Mouse (Mus musculus) left cerebral cortex, postnatal 25 days (tissue): ENCODE measurements around the gene Itga2b. TPM values are rescaled to one million over a fixed set of nuclear protein-coding genes. Genes with fewer than 3 reads are reported as not detected.
A peak's percentile ranks its signal among the peaks of the same experiment; 100 is the strongest.

ENCODE experiments used
- DNase-seq, 2 experiments: peaks; one replicate each; pipeline ENCODE4 v3.0.0; 2022; ENCODE audit warnings: low spot score in 2 of 2, mixed read lengths in 1 of 2
- intact Hi-C: fragments of 180-260 bp; cut with DNase I; formaldehyde crosslinking; loops from one replicate; pipeline ENCODE4 v1.15.1; 2025
- total RNA-seq, 2 experiments: library from RNA; stranded (reverse); gene quantifications; 2 replicates each; pipeline ENCODE4 v1.2.3; 2021

Itga2b gene
- total RNA-seq, 2 experiments from 2014 or later: 2.2 to 3.5 TPM

- intact Hi-C loops: loop anchor here (5.0 kb wide), 1 partner anchor 41 kb away; no protein-coding TSS in a partner anchor
- DNase-seq: peak; percentile 80
Measured at GRCm38 (mm10) chr11:102438212-102439092, 31.5 kb downstream of the Itga2b start.

GRCm38 (mm10) chr11:102437120-102438061, 32.5 kb downstream of the Itga2b start:
- intact Hi-C loops: loop anchor here (5.0 kb wide), 1 partner anchor 40 kb away; no protein-coding TSS in a partner anchor
- DNase-seq: peak; percentile 80 to 81

GRCm38 (mm10) chr11:102436471-102436790, 33.5 kb downstream of the Itga2b start:
- peak in 1 of 2 experiments; percentile 24 for DNase-seq
- intact Hi-C loops: loop anchor here (5.0 kb wide), 1 partner anchor 39 kb away; no protein-coding TSS in a partner anchor

GRCm38 (mm10) chr11:102435754-102436470, 34.0 kb downstream of the Itga2b start:
- intact Hi-C loops: loop anchor here (5.0 kb wide), 1 partner anchor 39 kb away; no protein-coding TSS in a partner anchor
- DNase-seq: no peak

- DNase-seq: no peak
- intact Hi-C loops: loop anchor here (1.0 to 5.0 kb wide), 2 partner anchors 38 to 126 kb away; no protein-coding TSS in a partner anchor
Measured at GRCm38 (mm10) chr11:102434816-102435705, 34.9 kb downstream of the Itga2b start.

GRCm38 (mm10) chr11:102434406-102434805, 35.5 kb downstream of the Itga2b start:
- intact Hi-C loops: loop anchor here (1.0 kb wide), 1 partner anchor 125 kb away; no protein-coding TSS in a partner anchor
- DNase-seq: peak; percentile 88 to 94

- intact Hi-C loops: loop anchor here (1.0 kb wide), 1 partner anchor 125 kb away; no protein-coding TSS in a partner anchor
Measured at GRCm38 (mm10) chr11:102433866-102434265, 36.1 kb downstream of the Itga2b start.

GRCm38 (mm10) chr11:102432896-102433295, 37.0 kb downstream of the Itga2b start:
- peak in 1 of 2 experiments; percentile 28 for DNase-seq
- intact Hi-C loops: no loop called here

More at GRCm38 (mm10) chr11:102433866-102434265, 36.1 kb downstream of the Itga2b start:
- DNase-seq: no peak

GRCm38 (mm10) chr11:102432115-102432843, 37.6 kb downstream of the Itga2b start:
- intact Hi-C loops: no loop called here
- DNase-seq: no peak

GRCm38 (mm10) chr11:102431728-102432114, 38.2 kb downstream of the Itga2b start:
- intact Hi-C loops: loop anchor here (2.0 kb wide), 1 partner anchor 21 kb away; no protein-coding TSS in a partner anchor
- no peak for DNase-seq

- intact Hi-C loops: loop anchor here (2.0 kb wide), 1 partner anchor 20 kb away; no protein-coding TSS in a partner anchor
Measured at GRCm38 (mm10) chr11:102431018-102431645, 38.8 kb downstream of the Itga2b start.

GRCm38 (mm10) chr11:102430121-102431017, 39.6 kb downstream of the Itga2b start, which contains the start of gene Grn:
Grn (plus strand) TSS chr11:102430315.
- peak; percentile 90 to 98 for DNase-seq
- intact Hi-C loops: loop anchor here (2.0 kb wide), 1 partner anchor 20 kb away; no protein-coding TSS in a partner anchor

More at GRCm38 (mm10) chr11:102431018-102431645, 38.8 kb downstream of the Itga2b start:
- DNase-seq: peak; percentile 77 to 87

GRCm38 (mm10) chr11:102429551-102429950, 40.4 kb downstream of the Itga2b start:
- intact Hi-C loops: no loop called here
- DNase-seq: no peak

- no peak for DNase-seq
- intact Hi-C loops: no loop called here
Measured at GRCm38 (mm10) chr11:102428981-102429540, 40.9 kb downstream of the Itga2b start.

GRCm38 (mm10) chr11:102425555-102426316, 44.2 kb downstream of the Itga2b start:
- DNase-seq: no peak
- intact Hi-C loops: no loop called here
